Mouse (Mus musculus) lung, adult 2 months (tissue): ENCODE measurements around the gene Lrpap1. TPM values are rescaled to one million over a fixed set of nuclear protein-coding genes. Genes with fewer than 3 reads are reported as not detected.

Experiments used
- DNase-seq: peaks from one replicate; pipeline ENCODE4 v3.0.0; 2022
- H3K4me1 ChIP-seq: fragments of 200-500 bp; 2 replicates; pipeline ENCODE4 v1.6.1; 2011; ENCODE audit warnings: low read length; ENCODE audit not compliant: control insufficient read depth, insufficient read depth
- H3K4me3 ChIP-seq: fragments of 200-500 bp; replicated peaks from 2 replicates; pipeline ENCODE3; 2011; ENCODE audit warnings: low read depth, mild to moderate bottlenecking, control low read depth, low read length; ENCODE audit errors: extremely low read depth
- CTCF ChIP-seq: fragments of 200-500 bp; IDR thresholded peaks from 2 replicates; pipeline ENCODE4 v1.5.1; 2011; ENCODE audit warnings: mild to moderate bottlenecking, low read length, control low read depth; ENCODE audit not compliant: insufficient read depth
- POLR2A ChIP-seq: fragments of 200-500 bp; IDR thresholded peaks from 2 replicates; pipeline ENCODE4 v1.6.1; 2011; ENCODE audit warnings: low read depth, mild to moderate bottlenecking, control low read depth, low read length, borderline replicate concordance; ENCODE audit errors: extremely low read depth
- WGBS: fragments of 180-500 bp; shearing (Covaris S2); methylation state at CpG from one replicate; pipeline ENCODE4 v1.1.7; 2018; 5-methylcytosine and 5-hydroxymethylcytosine counted together
- polyA plus RNA-seq: library from polyadenylated mRNA; depleted of rRNA; stranded (reverse); fragments of >200 nt; gene quantifications from 2 replicates; pipeline ENCODE4 v1.2.3, GENCODE M21; 2012

The Lrpap1 gene
- polyA plus RNA-seq, 1 experiment, result 59.7 TPM

GRCm38 (mm10) chr5:35129208-35129607, 23.6 kb upstream of the Lrpap1 start:
- no peak for DNase-seq
- H3K4me3 ChIP-seq, result no peak overlapping the region
- H3K4me1 ChIP-seq, result no peaks in the 10 kb centered on the region
- WGBS, result 79% methylated on average over 16 of the region's 16 CpGs
- TF ChIP-seq CTCF (no peak), POLR2A (no peak)

- Histone ChIP-seq H3K4me3 (no peak overlapping the region), H3K4me1 (no peaks in the 10 kb centered on the region)
- 82% methylated on average over 8 of the region's 8 CpGs for WGBS
- TF ChIP-seq POLR2A (no peak), CTCF (no peak)
- no peak for DNase-seq
Measured at GRCm38 (mm10) chr5:35120024-35120423, 14.5 kb upstream of the Lrpap1 start.

- 95% methylated on average over 2 of the region's 2 CpGs for WGBS
- Histone ChIP-seq H3K4me1 (no peaks in the 10 kb centered on the region), H3K4me3 (no peak overlapping the region)
- DNase-seq, result no peak
- no peak for TF ChIP-seq CTCF
- no peak for TF ChIP-seq POLR2A
Measured at GRCm38 (mm10) chr5:35118418-35118817, 12.9 kb upstream of the Lrpap1 start.

DNA sequence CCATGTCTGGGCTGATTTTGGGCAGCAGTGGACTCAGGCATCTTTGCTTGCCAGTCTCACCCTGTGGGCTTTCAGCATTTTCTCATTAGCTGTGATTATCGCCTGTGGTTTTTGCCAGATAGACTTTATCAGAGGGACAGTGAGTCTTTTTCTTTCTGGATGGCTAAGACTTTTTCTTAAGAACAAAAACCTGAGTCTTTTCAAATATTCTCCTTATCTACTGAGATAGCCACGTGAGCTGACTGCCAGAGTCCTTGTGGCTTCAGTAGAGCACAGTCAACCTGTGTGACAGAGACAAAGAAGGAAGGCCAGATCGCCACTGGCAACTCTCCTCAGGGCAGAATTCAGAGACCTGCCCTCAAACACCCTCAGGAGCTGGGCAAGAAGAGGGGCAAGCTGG, 12.1 kb upstream of the Lrpap1 start:
- WGBS, result 72% methylated on average over 3 of the region's 3 CpGs
- Histone ChIP-seq H3K4me3 (no peak overlapping the region), H3K4me1 (no peaks in the 10 kb centered on the region)
- DNase-seq, result no peak
- TF ChIP-seq POLR2A (no peak), CTCF (no peak)

GRCm38 (mm10) chr5:35116002-35116401, 10.4 kb upstream of the Lrpap1 start:
- WGBS, result 70% methylated on average over 3 of the region's 3 CpGs
- Histone ChIP-seq H3K4me1 (no peaks in the 10 kb centered on the region), H3K4me3 (no peak overlapping the region)
- DNase-seq, result no peak
- TF ChIP-seq POLR2A (no peak), CTCF (no peak)

GRCm38 (mm10) chr5:35112444-35112843, 6.9 kb upstream of the Lrpap1 start:
- no peak overlapping the region for H3K4me3 ChIP-seq
- no peak for DNase-seq
- no peaks in the 10 kb centered on the region for H3K4me1 ChIP-seq
- WGBS, result 59% methylated on average over 4 of the region's 4 CpGs
- TF ChIP-seq POLR2A, result no peak
- TF ChIP-seq CTCF, result no peak

- DNase-seq, result no peak
- peaks cover 13% of the 10 kb centered on the region for H3K4me1 ChIP-seq
- peak overlapping the region; percentile 80 for H3K4me3 ChIP-seq
- 5% methylated on average over 11 of the region's 11 CpGs for WGBS
- TF ChIP-seq CTCF (no peak), POLR2A (no peak)
Measured at GRCm38 (mm10) chr5:35105922-35106298, 344 bp upstream of the Lrpap1 start.

DNA sequence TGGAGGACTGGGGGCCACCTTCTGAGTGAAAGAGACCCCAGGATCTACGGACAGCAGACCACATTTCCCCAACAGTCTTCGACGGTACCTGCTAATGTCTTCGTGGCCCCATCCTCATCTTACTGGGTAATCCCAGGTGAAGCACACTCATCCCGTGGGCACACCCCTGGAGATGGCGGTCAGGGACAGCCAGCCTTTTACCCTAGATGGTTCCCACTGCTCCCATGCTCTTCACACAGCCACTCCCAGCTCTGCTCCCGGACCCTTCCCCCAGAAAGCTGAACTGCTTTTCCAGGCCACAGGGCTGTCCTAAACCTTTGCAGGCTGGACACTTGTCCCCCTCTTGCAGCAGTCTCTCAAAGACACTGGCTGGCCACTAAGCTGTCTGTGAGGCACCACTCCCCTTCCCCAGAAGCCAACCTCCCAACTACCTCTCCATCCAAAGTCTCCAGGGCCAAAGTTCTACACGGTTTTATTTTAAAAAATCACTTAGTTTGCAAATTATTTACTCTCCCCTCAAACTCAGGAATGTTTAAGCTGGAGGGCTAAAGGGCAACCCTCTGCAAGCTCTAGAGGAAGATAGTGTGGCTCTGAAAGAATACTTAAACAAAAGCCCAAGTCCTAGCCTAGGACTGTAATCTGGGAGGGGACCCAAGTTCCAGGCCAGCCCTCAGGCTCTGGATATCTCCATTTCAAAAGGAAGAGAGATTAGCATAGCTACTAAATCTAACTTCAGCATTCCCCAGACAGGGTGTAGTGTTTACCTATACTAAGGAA, 1.2 kb downstream of the Lrpap1 start:
- WGBS, result 65% methylated on average over 8 of the region's 8 CpGs
- H3K4me3 ChIP-seq, result no peak overlapping the region
- H3K4me1 ChIP-seq, result peaks cover 13% of the 10 kb centered on the region
- no peak for TF ChIP-seq CTCF
- no peak for TF ChIP-seq POLR2A
- DNase-seq, result no peak

DNA sequence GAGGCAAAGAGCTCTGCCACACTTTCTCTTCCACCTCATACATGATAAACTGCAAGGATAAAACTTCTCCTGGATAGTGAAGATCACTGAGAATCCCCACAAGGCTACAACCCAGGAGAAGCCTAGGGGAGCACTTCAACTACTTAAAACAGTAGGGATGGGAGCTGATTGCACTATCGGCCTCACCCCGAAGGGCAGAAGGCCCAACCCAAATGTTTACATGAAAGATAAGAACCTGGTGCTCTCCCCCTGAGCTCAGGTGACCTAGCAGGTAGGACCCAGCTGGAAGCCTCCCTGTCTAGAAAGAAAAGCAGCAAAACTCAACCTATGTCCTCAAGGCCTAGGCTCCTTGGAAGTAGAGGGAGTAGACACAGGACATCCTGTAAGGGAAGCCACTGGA, 2.0 kb downstream of the Lrpap1 start:
- H3K4me3 ChIP-seq, result no peak overlapping the region
- DNase-seq, result no peak
- TF ChIP-seq CTCF, result no peak
- no peak for TF ChIP-seq POLR2A
- 50% methylated on average over 2 of the region's 2 CpGs for WGBS
- H3K4me1 ChIP-seq, result peaks cover 13% of the 10 kb centered on the region

GRCm38 (mm10) chr5:35103086-35103485, 2.5 kb downstream of the Lrpap1 start:
- 74% methylated on average over 8 of the region's 8 CpGs for WGBS
- no peak overlapping the region for H3K4me3 ChIP-seq
- no peak for TF ChIP-seq CTCF
- no peak for TF ChIP-seq POLR2A
- no peak for DNase-seq
- peaks cover 13% of the 10 kb centered on the region for H3K4me1 ChIP-seq

DNA sequence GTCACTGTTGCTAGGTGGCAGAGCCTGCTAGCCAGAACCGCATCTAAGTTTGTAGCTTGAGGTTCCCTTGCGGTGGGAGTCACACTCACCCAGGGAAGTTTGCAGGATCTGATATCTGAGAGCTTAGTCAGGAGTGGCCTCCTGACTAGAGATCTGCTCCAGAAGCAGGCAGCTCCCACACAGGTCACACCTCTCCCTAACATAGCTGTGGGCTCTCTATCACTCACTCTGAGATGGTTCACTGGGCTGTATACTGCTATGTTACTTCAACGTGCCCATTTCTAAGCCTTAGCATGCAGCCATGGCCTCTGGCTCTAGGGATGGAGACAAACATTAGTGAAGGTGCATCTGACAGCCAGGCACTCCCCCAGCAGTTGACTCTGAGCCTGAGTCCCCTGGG, 13.9 kb downstream of the Lrpap1 start:
- H3K4me3 ChIP-seq, result no peak overlapping the region
- DNase-seq, result no peak
- 87% methylated on average over 3 of the region's 3 CpGs for WGBS
- TF ChIP-seq CTCF, result no peak
- no peak for TF ChIP-seq POLR2A
- no peaks in the 10 kb centered on the region for H3K4me1 ChIP-seq
